Mouse (Mus musculus) intestine, postnatal 0 days (tissue): ENCODE results near the gene Ntm. TPM values are rescaled to one million over a fixed set of nuclear protein-coding genes. Genes with fewer than 3 reads are reported as not detected.

Experiments used
- ATAC-seq: fragments of 200-750 bp; cut with Nextera tagmentation; 2 replicates; pipeline ENCODE4 v1.8.0; 2017; ENCODE audit warnings: mild to moderate bottlenecking, moderate TSS enrichment, moderate library complexity
- H3K27ac ChIP-seq: fragments of 300-500 bp; sonication (generic); 2 replicates; pipeline ENCODE4 v1.5.1; 2014; ENCODE audit warnings: mild to moderate bottlenecking, low read depth, low read length, moderate library complexity
- H3K27me3 ChIP-seq: fragments of 300-500 bp; sonication (generic); replicated peaks from 2 replicates; pipeline ENCODE4 v1.6.1; 2014; ENCODE audit warnings: low read length, mixed read lengths; ENCODE audit not compliant: control insufficient read depth, insufficient read depth
- H3K36me3 ChIP-seq: fragments of 300-500 bp; sonication (generic); 2 replicates; pipeline ENCODE4 v1.6.1; 2014; ENCODE audit warnings: mild to moderate bottlenecking, moderate library complexity; ENCODE audit not compliant: control insufficient read depth, insufficient read depth
- H3K4me1 ChIP-seq: fragments of 300-500 bp; sonication (generic); replicated peaks from 2 replicates; pipeline ENCODE4 v1.6.1; 2014; ENCODE audit warnings: antibody characterized with exemption, low read length, mixed read lengths; ENCODE audit not compliant: control insufficient read depth, insufficient read depth
- H3K4me2 ChIP-seq: fragments of 300-500 bp; sonication (generic); replicated peaks from 2 replicates; pipeline ENCODE4 v1.6.1; 2014; ENCODE audit warnings: low read depth, mild to moderate bottlenecking, moderate library complexity
- H3K4me3 ChIP-seq: fragments of 300-500 bp; sonication (generic); 2 replicates; pipeline ENCODE4 v1.5.1; 2014; ENCODE audit warnings: low read depth, low read length
- H3K9ac ChIP-seq: fragments of 300-500 bp; sonication (generic); 2 replicates; pipeline ENCODE4 v1.6.1; 2014; ENCODE audit warnings: mild to moderate bottlenecking, low read depth, low read length
- H3K9me3 ChIP-seq: fragments of 300-500 bp; sonication (generic); 2 replicates; pipeline ENCODE4 v1.6.1; 2016; ENCODE audit warnings: mixed run types; ENCODE audit not compliant: control insufficient read depth
- CTCF ChIP-seq: sonication (generic); IDR thresholded peaks from 2 replicates; pipeline ENCODE4 v1.5.1; 2016; ENCODE audit warnings: low read depth, mild to moderate bottlenecking, control low read depth, antibody characterized with exemption, moderate library complexity
- whole genome bisulfite sequencing: fragments of 180-500 bp; shearing (Covaris S2); extraction: QIAGEN DNeasy Blood & Tissue Kit; methylation state at CpG from one replicate; pipeline ENCODE4 v1.1.7; 2014; 5-methylcytosine and 5-hydroxymethylcytosine counted together
- polyA plus RNA-seq: library from polyadenylated mRNA; unstranded; fragments of >200 nt; fragmentation: Nextera tagmentation; extraction: Ambion mirVana; gene quantifications from 2 replicates; pipeline ENCODE4 v1.2.1, GENCODE M21; 2015

The Ntm gene
- polyA plus RNA-seq, 1 experiment from 2014 or later: 1.1 TPM

- Histone ChIP-seq H3K4me3 (no peak overlapping the region), H3K9me3 (no peaks in the 10 kb centered on the region), H3K27ac (no peak overlapping the region), H3K27me3 (no peaks in the 10 kb centered on the region), H3K4me1 (no peaks in the 10 kb centered on the region), H3K36me3 (no peaks in the 10 kb centered on the region), H3K9ac (no peak overlapping the region), H3K4me2 (no peak overlapping the region)
- WGBS: 80% methylated on average over 4 of the region's 4 CpGs
- no peak for ATAC-seq
- TF ChIP-seq CTCF: no peak
Observed at GRCm38 (mm10) chr9:29823716-29824115, 139.2 kb downstream of the Ntm start.

- no peaks in the 10 kb centered on the region for H3K9me3 ChIP-seq
- WGBS: 78% methylated on average over 5 of the region's 5 CpGs
- no peak overlapping the region for H3K4me3 ChIP-seq
- no peaks in the 10 kb centered on the region for H3K4me1 ChIP-seq
- H3K27me3 ChIP-seq: no peaks in the 10 kb centered on the region
- no peak for ATAC-seq
- no peak overlapping the region for H3K4me2 ChIP-seq
- no peak overlapping the region for H3K27ac ChIP-seq
- H3K36me3 ChIP-seq: no peaks in the 10 kb centered on the region
- no peak overlapping the region for H3K9ac ChIP-seq
- no peak for TF ChIP-seq CTCF
Observed at GRCm38 (mm10) chr9:29812685-29813084, 150.3 kb downstream of the Ntm start.

DNA sequence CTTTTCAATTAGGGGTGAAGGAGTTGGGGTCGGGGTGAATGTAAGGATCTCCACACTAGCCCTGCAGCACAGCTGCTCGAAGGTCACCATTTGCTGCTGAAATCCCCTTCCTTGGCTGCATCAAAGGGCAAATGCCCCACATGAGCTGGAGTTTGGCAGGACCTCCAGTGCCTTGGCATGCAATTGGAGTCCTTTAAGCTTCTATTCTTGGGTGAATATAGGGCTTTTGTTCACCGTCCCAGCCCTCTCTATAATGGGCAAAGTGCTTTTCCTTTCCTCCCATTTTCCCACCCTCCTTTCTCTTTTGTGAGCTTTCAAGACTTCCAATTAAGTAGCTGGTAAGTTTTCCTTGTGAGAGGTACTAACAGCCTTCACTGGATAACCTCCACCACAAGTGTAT is 156.2 kb downstream of the Ntm start:
- no peak for TF ChIP-seq CTCF
- Histone ChIP-seq H3K9me3 (no peaks in the 10 kb centered on the region), H3K27me3 (no peaks in the 10 kb centered on the region), H3K27ac (no peak overlapping the region), H3K4me1 (no peaks in the 10 kb centered on the region), H3K9ac (no peak overlapping the region), H3K4me2 (no peak overlapping the region), H3K36me3 (no peaks in the 10 kb centered on the region), H3K4me3 (no peak overlapping the region)
- 60% methylated on average over 3 of the region's 3 CpGs for WGBS
- no peak for ATAC-seq

GRCm38 (mm10) chr9:29804483-29804882 is 158.5 kb downstream of the Ntm start:
- Histone ChIP-seq H3K27me3 (no peaks in the 10 kb centered on the region), H3K4me1 (no peaks in the 10 kb centered on the region), H3K36me3 (no peaks in the 10 kb centered on the region), H3K4me3 (no peak overlapping the region), H3K9me3 (no peaks in the 10 kb centered on the region), H3K9ac (no peak overlapping the region), H3K27ac (no peak overlapping the region), H3K4me2 (no peak overlapping the region)
- TF ChIP-seq CTCF: no peak
- 93% methylated on average over 9 of the region's 9 CpGs for WGBS
- ATAC-seq: no peak

- WGBS: 53% methylated on average over 4 of the region's 4 CpGs
- ATAC-seq: no peak
- Histone ChIP-seq H3K27ac (no peak overlapping the region), H3K9me3 (no peaks in the 10 kb centered on the region), H3K4me3 (no peak overlapping the region), H3K4me2 (no peak overlapping the region), H3K27me3 (no peaks in the 10 kb centered on the region), H3K9ac (no peak overlapping the region), H3K4me1 (no peaks in the 10 kb centered on the region), H3K36me3 (no peaks in the 10 kb centered on the region)
- no peak for TF ChIP-seq CTCF
Observed at GRCm38 (mm10) chr9:29803738-29804285, 159.1 kb downstream of the Ntm start.

DNA sequence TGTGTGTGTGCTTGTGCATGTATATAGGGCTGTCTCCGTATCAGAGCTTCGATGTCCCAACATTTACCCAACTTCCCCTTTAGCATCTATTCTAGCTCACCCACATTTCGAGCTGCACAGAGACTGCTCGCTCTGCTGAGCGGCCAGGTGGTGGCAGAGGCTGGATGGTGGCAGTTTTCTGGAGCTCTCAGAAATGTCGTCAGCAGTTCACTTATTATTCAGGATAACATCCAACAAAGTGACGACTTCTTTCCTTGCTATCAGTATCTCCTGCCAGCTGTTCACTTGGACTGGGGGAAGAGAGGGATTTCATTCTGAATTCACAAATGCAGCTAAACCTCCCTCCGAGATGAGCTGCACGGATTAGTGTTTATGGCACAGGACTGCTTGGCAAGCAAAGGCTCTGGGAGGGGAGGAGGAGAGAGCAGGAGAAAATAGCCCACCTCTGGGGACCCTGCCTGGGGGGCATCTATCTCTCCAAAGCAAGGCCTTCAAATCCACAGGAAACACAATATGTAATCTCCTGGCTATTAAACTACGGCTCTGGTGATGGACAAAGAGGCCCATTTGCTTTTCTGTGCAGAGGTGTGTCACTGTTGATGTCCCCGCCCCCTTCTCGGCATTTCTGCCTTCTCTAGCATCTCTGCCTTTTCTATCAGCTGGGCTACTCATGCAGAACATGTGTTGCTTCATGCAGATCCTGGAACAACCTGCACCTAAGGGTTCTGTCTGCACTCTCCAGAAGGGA is 159.8 kb downstream of the Ntm start:
- H3K4me1 ChIP-seq: no peaks in the 10 kb centered on the region
- WGBS: 47% methylated on average over 12 of the region's 12 CpGs
- no peak for TF ChIP-seq CTCF
- no peak overlapping the region for H3K4me3 ChIP-seq
- H3K27me3 ChIP-seq: no peaks in the 10 kb centered on the region
- H3K9me3 ChIP-seq: no peaks in the 10 kb centered on the region
- no peak overlapping the region for H3K27ac ChIP-seq
- no peak overlapping the region for H3K9ac ChIP-seq
- H3K36me3 ChIP-seq: no peaks in the 10 kb centered on the region
- H3K4me2 ChIP-seq: no peak overlapping the region
- no peak for ATAC-seq
